Mouse (Mus musculus) hematopoietic stem cell, adult 5-6 weeks (primary cell): ENCODE results near the gene Rapgef3. TPM values are rescaled to one million over a fixed set of nuclear protein-coding genes. Genes with fewer than 3 reads are reported as not detected.

ENCODE experiments used
- ATAC-seq, 2 experiments: fragments of 125-278 bp in 1 of 2; replicated peaks in 1 of 2; 2 replicates each; pipeline ENCODE4 v1.8.0; 2016 to 2017; ENCODE audit warnings: inconsistent platforms in 2 of 2, mild to moderate bottlenecking in 2 of 2, moderate number of reproducible peaks in 2 of 2, low read depth in 1 of 2, moderate TSS enrichment in 1 of 2; ENCODE audit not compliant: low FRiP score in 2 of 2, poor library complexity in 2 of 2, severe bottlenecking in 2 of 2, insufficient read depth in 1 of 2, low TSS enrichment in 1 of 2
- total RNA-seq: library from RNA; stranded (forward); fragments of 172-1452, 232-1000 nt; gene quantifications from 2 replicates; pipeline ENCODE4 v1.2.3, GENCODE M21; 2017

Rapgef3 gene
- total RNA-seq, 1 experiment from 2014 or later: 18.2 TPM

GRCm38 (mm10) chr15:97718535-97719155 lies 49.1 kb downstream of the Rapgef3 start:
- no peak for ATAC-seq

- peak; percentile 73 to 81 for ATAC-seq
Measured at GRCm38 (mm10) chr15:97717861-97718534, 49.8 kb downstream of the Rapgef3 start.

GRCm38 (mm10) chr15:97716782-97717181 lies 51.0 kb downstream of the Rapgef3 start:
- no peak for ATAC-seq

GRCm38 (mm10) chr15:97715734-97716133 lies 52.0 kb downstream of the Rapgef3 start:
- ATAC-seq: no peak

- ATAC-seq: no peak
Measured at GRCm38 (mm10) chr15:97715083-97715482, 52.7 kb downstream of the Rapgef3 start.

GRCm38 (mm10) chr15:97712546-97712945 lies 55.2 kb downstream of the Rapgef3 start:
- no peak for ATAC-seq

- ATAC-seq: no peak
Measured at GRCm38 (mm10) chr15:97710906-97711305, 56.9 kb downstream of the Rapgef3 start.

- ATAC-seq: peak; percentile 92 to 94
Measured at GRCm38 (mm10) chr15:97705211-97706050, 62.3 kb downstream of the Rapgef3 start, which contains the start of gene Rpap3. Gene Rpap3 (minus strand): TSS chr15:97705825.

- ATAC-seq: no peak
Measured at GRCm38 (mm10) chr15:97696616-97697015, 71.2 kb downstream of the Rapgef3 start.

Other genes starting within 250 kb of the Rapgef3 start
- 32.9 and 45.8 TPM in 2 replicates for gene Rpap3, start 62.1 kb downstream of the Rapgef3 start, total RNA-seq
- gene Endou, start 36.6 kb downstream of the Rapgef3 start, total RNA-seq: 1.4 and 3.4 TPM in 2 replicates
- gene Slc48a1, start 10.5 kb upstream of the Rapgef3 start, total RNA-seq: 61.1 and 68.9 TPM in 2 replicates
- gene Hdac7, start 76.5 kb upstream of the Rapgef3 start, total RNA-seq: 15.4 and 18.9 TPM in 2 replicates
- 2.3 and 2.9 TPM in 2 replicates for gene Vdr, start 142.7 kb upstream of the Rapgef3 start, total RNA-seq
- 36.1 and 45.1 TPM in 2 replicates for gene Tmem106c, start 196.2 kb upstream of the Rapgef3 start, total RNA-seq
- not detected in 2 replicates for gene Col2a1, start 236.7 kb upstream of the Rapgef3 start, total RNA-seq